Mouse (Mus musculus): ENCODE measurements around the gene Acox3. TPM values are rescaled to one million over a fixed set of nuclear protein-coding genes. Genes with fewer than 3 reads are reported as not detected.

Acox3 gene
- polyA plus RNA-seq, 1 experiment from 2014 or later: 4.1 TPM

- Histone ChIP-seq H3K36me3 (no peaks in the 10 kb centered on the region), H3K27ac (no peak overlapping the region), H3K9ac (no peak overlapping the region), H3K4me1 (no peaks in the 10 kb centered on the region), H3K4me3 (no peak overlapping the region), H3K9me3 (replicated peaks) (no peaks in the 10 kb centered on the region), H3K27me3 (replicated peaks) (no peaks in the 10 kb centered on the region), H3K4me2 (no peak overlapping the region)
- ATAC-seq: no peak
These were observed 41.0 kb downstream of the Acox3 start for GRCm38 (mm10) chr5:35623831-35624230.

DNA sequence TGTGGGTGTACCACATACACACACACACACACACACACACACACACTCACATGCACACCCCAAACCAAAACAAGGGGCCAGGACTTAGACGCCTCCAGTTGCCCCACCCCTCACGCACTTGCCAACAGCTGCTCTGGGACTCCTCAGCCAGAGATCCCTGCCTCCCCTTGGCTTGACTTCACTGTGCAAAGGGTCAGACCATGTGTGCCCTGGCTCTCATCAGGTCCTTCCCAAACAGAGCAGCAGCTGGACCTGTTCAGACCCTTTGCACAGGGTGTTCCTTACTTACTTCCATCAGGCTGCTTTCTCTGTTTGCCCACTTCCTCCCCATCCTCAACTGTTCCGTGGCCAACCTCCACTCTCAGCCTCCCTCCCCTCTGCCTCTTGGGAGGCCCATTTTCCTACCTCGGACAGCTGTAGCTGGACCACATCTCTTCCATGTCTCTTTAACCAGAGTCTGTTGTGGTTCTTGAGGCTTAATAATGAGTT lies 42.0 kb downstream of the Acox3 start:
- H3K9me3 ChIP-seq (replicated peaks): no peaks in the 10 kb centered on the region
- H3K27ac ChIP-seq: no peak overlapping the region
- ATAC-seq: no peak
- 48% methylated on average over 4 of the region's 4 CpGs for WGBS (ENCODE audit: insufficient replicate concordance)
- H3K9ac ChIP-seq: no peak overlapping the region
- H3K4me3 ChIP-seq: no peak overlapping the region
- H3K4me2 ChIP-seq: no peak overlapping the region
- H3K4me1 ChIP-seq: no peaks in the 10 kb centered on the region
- H3K27me3 ChIP-seq (replicated peaks): no peaks in the 10 kb centered on the region
- H3K36me3 ChIP-seq: no peaks in the 10 kb centered on the region

- no peak overlapping the region for H3K9ac ChIP-seq
- H3K36me3 ChIP-seq: no peaks in the 10 kb centered on the region
- WGBS (ENCODE audit: insufficient replicate concordance): 68% methylated on average over 2 of the region's 2 CpGs
- H3K4me1 ChIP-seq: no peaks in the 10 kb centered on the region
- no peak for ATAC-seq
- H3K4me2 ChIP-seq: no peak overlapping the region
- H3K4me3 ChIP-seq: no peak overlapping the region
- H3K9me3 ChIP-seq (replicated peaks): no peaks in the 10 kb centered on the region
- H3K27ac ChIP-seq: no peak overlapping the region
- no peaks in the 10 kb centered on the region for H3K27me3 ChIP-seq (replicated peaks)
These were observed 43.6 kb downstream of the Acox3 start for GRCm38 (mm10) chr5:35626408-35626807.

DNA sequence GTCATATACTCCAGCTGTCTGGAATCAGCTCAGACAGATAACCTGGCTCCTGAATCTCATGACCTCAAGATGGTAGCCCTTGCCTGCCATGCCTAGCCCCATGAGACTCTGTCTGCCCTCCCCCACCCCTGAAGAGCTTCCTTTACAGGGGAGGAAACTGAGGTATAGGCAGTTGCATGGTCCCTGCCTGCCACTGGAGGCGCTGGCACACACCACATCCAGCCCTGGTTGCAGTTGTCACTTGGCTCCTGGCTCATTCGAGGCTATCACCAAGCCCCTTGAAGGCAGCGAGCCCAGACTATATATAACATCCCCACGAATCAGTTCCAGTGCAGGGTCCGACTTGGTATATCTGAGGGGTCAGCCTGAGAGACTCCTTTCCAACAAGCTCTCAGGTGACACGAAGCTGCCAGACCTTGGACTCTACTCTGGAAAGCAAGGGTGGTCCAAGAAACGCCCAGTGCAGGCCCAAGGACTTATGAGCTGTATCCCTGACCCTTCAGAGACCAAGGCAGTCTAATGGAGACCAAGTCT lies 44.5 kb downstream of the Acox3 start:
- Histone ChIP-seq H3K27me3 (replicated peaks) (no peaks in the 10 kb centered on the region), H3K9me3 (replicated peaks) (no peaks in the 10 kb centered on the region), H3K4me1 (no peaks in the 10 kb centered on the region), H3K36me3 (no peaks in the 10 kb centered on the region), H3K4me2 (no peak overlapping the region), H3K4me3 (no peak overlapping the region), H3K9ac (no peak overlapping the region), H3K27ac (no peak overlapping the region)
- 37% methylated on average over 7 of the region's 7 CpGs for WGBS (ENCODE audit: insufficient replicate concordance)
- no peak for ATAC-seq

DNA sequence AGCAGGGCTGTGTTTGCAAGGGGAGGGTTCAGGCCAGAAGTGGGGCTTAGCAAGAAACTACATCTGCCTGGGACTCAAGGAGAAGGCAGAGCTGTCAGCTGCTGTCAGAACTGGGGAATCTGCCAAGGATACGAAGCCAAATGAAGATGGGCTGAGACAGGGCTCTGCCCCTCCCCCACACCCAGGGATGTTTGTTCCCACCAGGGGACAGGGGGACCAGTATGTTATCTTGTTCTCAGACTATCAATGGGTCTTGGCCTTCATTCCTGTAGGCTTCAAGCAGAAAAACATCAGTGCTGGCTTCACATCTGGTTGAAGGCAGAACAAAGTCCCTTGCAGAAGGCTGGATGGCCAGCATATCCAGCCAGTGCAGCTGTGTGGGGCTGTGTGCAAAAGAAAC lies 45.8 kb downstream of the Acox3 start:
- H3K36me3 ChIP-seq: no peaks in the 10 kb centered on the region
- H3K27me3 ChIP-seq (replicated peaks): no peaks in the 10 kb centered on the region
- no peak overlapping the region for H3K4me2 ChIP-seq
- H3K27ac ChIP-seq: no peak overlapping the region
- WGBS (ENCODE audit: insufficient replicate concordance): 50% methylated on average over 1 of the region's 1 CpGs
- H3K9me3 ChIP-seq (replicated peaks): no peaks in the 10 kb centered on the region
- H3K4me1 ChIP-seq: no peaks in the 10 kb centered on the region
- ATAC-seq: no peak
- H3K4me3 ChIP-seq: no peak overlapping the region
- no peak overlapping the region for H3K9ac ChIP-seq

- H3K4me3 ChIP-seq: no peak overlapping the region
- ATAC-seq: no peak
These were observed 46.5 kb downstream of the Acox3 start for GRCm38 (mm10) chr5:35629333-35629732.

GRCm38 (mm10) chr5:35630706-35631105 lies 47.9 kb downstream of the Acox3 start:
- Histone ChIP-seq H3K27ac (no peak overlapping the region), H3K4me3 (no peak overlapping the region), H3K9ac (no peak overlapping the region), H3K4me2 (no peak overlapping the region), H3K27me3 (replicated peaks) (no peaks in the 10 kb centered on the region), H3K9me3 (replicated peaks) (no peaks in the 10 kb centered on the region), H3K36me3 (no peaks in the 10 kb centered on the region), H3K4me1 (no peaks in the 10 kb centered on the region)
- 64% methylated on average over 1 of the region's 1 CpGs for WGBS (ENCODE audit: insufficient replicate concordance)
- no peak for ATAC-seq

More at GRCm38 (mm10) chr5:35629333-35629732, 46.5 kb downstream of the Acox3 start:
- Histone ChIP-seq H3K27me3 (replicated peaks) (no peaks in the 10 kb centered on the region), H3K27ac (no peak overlapping the region), H3K4me1 (no peaks in the 10 kb centered on the region), H3K36me3 (no peaks in the 10 kb centered on the region), H3K9me3 (replicated peaks) (no peaks in the 10 kb centered on the region), H3K9ac (no peak overlapping the region), H3K4me2 (no peak overlapping the region)

GRCm38 (mm10) chr5:35631224-35631623 lies 48.4 kb downstream of the Acox3 start:
- Histone ChIP-seq H3K27me3 (replicated peaks) (no peaks in the 10 kb centered on the region), H3K4me2 (no peak overlapping the region), H3K4me3 (no peak overlapping the region), H3K36me3 (no peaks in the 10 kb centered on the region), H3K9me3 (replicated peaks) (no peaks in the 10 kb centered on the region), H3K4me1 (no peaks in the 10 kb centered on the region), H3K9ac (no peak overlapping the region), H3K27ac (no peak overlapping the region)
- ATAC-seq: no peak
- 41% methylated on average over 3 of the region's 3 CpGs for whole genome bisulfite sequencing (ENCODE audit: insufficient replicate concordance)

GRCm38 (mm10) chr5:35631755-35632154 lies 48.9 kb downstream of the Acox3 start:
- Histone ChIP-seq H3K27ac (no peak overlapping the region), H3K27me3 (replicated peaks) (no peaks in the 10 kb centered on the region), H3K9me3 (replicated peaks) (no peaks in the 10 kb centered on the region), H3K4me1 (no peaks in the 10 kb centered on the region), H3K36me3 (no peaks in the 10 kb centered on the region), H3K9ac (no peak overlapping the region), H3K4me2 (no peak overlapping the region), H3K4me3 (no peak overlapping the region)
- ATAC-seq: no peak
- WGBS (ENCODE audit: insufficient replicate concordance): 55% methylated on average over 5 of the region's 5 CpGs

DNA sequence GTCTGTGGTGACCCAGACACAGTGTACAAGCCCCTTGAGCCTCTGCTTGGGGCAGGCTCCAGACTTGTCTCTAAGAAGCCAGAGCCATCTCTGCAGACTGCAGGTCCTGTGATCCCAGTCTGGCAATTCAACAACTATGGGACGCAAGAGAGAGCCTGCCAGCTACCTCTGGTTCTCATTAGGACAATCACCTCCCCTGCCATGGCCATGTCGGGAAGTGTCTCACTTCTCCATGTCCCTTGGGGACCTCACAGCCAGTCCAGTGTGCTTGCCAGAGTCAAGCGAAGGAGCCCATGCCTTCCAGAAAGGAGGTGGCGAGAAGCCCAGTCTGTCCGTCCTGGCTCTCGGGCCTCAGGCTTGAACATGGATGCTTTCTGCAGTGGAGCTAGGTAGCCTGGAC lies 50.0 kb downstream of the Acox3 start:
- Histone ChIP-seq H3K9me3 (replicated peaks) (no peaks in the 10 kb centered on the region), H3K27ac (no peak overlapping the region), H3K4me3 (no peak overlapping the region), H3K9ac (no peak overlapping the region), H3K4me1 (no peaks in the 10 kb centered on the region), H3K4me2 (no peak overlapping the region), H3K36me3 (no peaks in the 10 kb centered on the region), H3K27me3 (replicated peaks) (no peaks in the 10 kb centered on the region)
- no peak for ATAC-seq
- WGBS (ENCODE audit: insufficient replicate concordance): 68% methylated on average over 6 of the region's 6 CpGs

- H3K27me3 ChIP-seq (replicated peaks): no peaks in the 10 kb centered on the region
- ATAC-seq: no peak
- H3K4me1 ChIP-seq: no peaks in the 10 kb centered on the region
- H3K9me3 ChIP-seq (replicated peaks): no peaks in the 10 kb centered on the region
- no peak overlapping the region for H3K4me3 ChIP-seq
- no peaks in the 10 kb centered on the region for H3K36me3 ChIP-seq
- 72% methylated on average over 2 of the region's 2 CpGs for WGBS (ENCODE audit: insufficient replicate concordance)
- H3K27ac ChIP-seq: no peak overlapping the region
- no peak overlapping the region for H3K4me2 ChIP-seq
- H3K9ac ChIP-seq: no peak overlapping the region
These were observed 53.2 kb downstream of the Acox3 start for GRCm38 (mm10) chr5:35636016-35636415.

GRCm38 (mm10) chr5:35641961-35642584 lies 59.2 kb downstream of the Acox3 start:
- ATAC-seq: no peak
- no peaks in the 10 kb centered on the region for H3K9me3 ChIP-seq (replicated peaks)
- H3K4me3 ChIP-seq: no peak overlapping the region
- H3K27me3 ChIP-seq (replicated peaks): no peaks in the 10 kb centered on the region
- no peak overlapping the region for H3K27ac ChIP-seq
- 0 out of 2 replicates have a peak, but pooled peaks cover 5% of the 10 kb centered on the region for H3K4me1 ChIP-seq
- no peak overlapping the region for H3K9ac ChIP-seq
- no peaks in the 10 kb centered on the region for H3K36me3 ChIP-seq
- no peak overlapping the region for H3K4me2 ChIP-seq
- 49% methylated on average over 10 of the region's 10 CpGs for WGBS (ENCODE audit: insufficient replicate concordance)
